Mouse (Mus musculus): ENCODE measurements around the gene Chrng.

The Chrng gene

DNA sequence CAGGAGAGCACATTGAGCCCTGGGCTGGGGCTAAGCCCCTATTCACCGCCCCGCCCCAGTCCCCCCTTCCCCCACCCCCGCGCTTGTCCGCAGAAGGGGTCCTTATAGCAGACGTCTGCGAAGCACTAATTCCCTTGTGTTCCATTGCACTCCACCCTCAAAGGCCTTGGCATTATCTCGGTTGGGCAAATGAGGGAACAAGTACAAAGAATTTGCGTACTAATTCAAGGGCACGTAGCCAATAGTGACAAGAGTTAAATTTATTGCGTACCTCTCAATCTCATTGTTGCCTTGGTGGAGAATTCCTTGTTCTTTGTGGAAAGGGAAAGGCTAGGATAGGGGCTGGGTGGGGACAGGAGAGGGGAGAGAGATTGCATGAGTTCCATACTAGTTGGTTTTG, 53.2 kb downstream of the Chrng start:
- Histone ChIP-seq H3K36me3 (ENCODE audit: control insufficient read depth, insufficient read depth, low read length, poor library complexity, severe bottlenecking) (no peaks in the 10 kb centered on the region), H3K27me3 (ENCODE audit: control insufficient read depth, insufficient read depth, low read length, poor library complexity, severe bottlenecking) (no peaks in the 10 kb centered on the region; the same call in 1 of the 2 replicates)
- no peak for DNase-seq (ENCODE audit: low read depth, low spot score)

DNA sequence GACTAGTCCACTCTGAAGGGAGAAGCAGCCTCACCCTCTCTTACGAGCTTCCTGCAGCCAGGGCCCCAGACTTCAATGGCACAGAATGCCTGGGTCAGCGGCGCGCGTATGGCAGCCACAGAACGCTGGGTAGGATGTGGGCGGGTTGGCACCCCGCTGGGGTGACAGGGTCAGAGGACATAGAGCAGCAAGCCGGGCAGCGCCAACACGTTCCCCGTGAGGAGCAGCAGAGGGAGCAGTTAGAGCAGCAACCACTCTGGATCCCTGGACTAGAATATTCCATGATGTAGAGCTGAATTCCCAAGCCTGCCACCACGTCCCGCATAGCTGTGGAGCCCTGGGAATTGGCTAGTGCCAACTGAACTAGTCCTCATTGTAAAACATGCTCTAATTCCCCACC, 54.0 kb downstream of the Chrng start:
- DNase-seq (ENCODE audit: low read depth, low spot score): no peak
- Histone ChIP-seq H3K36me3 (ENCODE audit: control insufficient read depth, insufficient read depth, low read length, poor library complexity, severe bottlenecking) (no peaks in the 10 kb centered on the region), H3K27me3 (ENCODE audit: control insufficient read depth, insufficient read depth, low read length, poor library complexity, severe bottlenecking) (no peaks in the 10 kb centered on the region; the same call in 1 of the 2 replicates)

DNA sequence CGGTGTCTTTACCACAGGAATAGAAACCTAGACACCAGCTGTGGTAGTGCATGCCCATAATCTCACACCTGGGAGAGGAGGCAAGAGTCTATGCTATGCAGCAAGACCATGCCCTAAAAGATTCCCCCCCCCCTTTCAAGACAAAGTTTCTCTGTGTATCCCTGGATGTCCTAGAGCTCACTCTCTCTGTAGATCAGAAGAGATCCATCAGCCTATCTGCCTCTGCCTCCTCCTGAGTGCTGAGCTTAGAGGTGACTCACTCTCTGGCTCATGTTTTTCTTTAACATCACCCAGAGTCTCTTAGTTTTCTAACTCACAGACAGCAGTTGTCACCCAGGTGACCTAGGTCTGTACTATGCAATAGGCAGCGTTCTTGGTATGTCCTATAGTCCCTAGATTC, 54.9 kb downstream of the Chrng start:
- Histone ChIP-seq H3K36me3 (ENCODE audit: control insufficient read depth, insufficient read depth, low read length, poor library complexity, severe bottlenecking) (no peaks in the 10 kb centered on the region), H3K27me3 (ENCODE audit: control insufficient read depth, insufficient read depth, low read length, poor library complexity, severe bottlenecking) (no peaks in the 10 kb centered on the region; the same call in 1 of the 2 replicates)
- no peak for DNase-seq (ENCODE audit: low read depth, low spot score)
